Mouse (Mus musculus) CH12.LX (cell line): ENCODE measurements around the gene Stxbp3.

Experiments used
- BHLHE40 ChIP-seq: IDR thresholded peaks from 2 replicates; pipeline ENCODE4 v1.6.1; 2011; ENCODE audit warnings: mild to moderate bottlenecking, low read depth, low read length, improper control_type of control experiment
- CTCF ChIP-seq, 2 experiments: IDR thresholded peaks in 1 of 2; conservative IDR thresholded peaks in 1 of 2; 2 replicates each; pipeline ENCODE4 v1.5.1; 2011 to 2012; ENCODE audit warnings: low read depth in 2 of 2, low read length in 2 of 2, improper control_type of control experiment in 1 of 2, inconsistent platforms in 1 of 2, mild to moderate bottlenecking in 1 of 2, moderate library complexity in 1 of 2
- EP300 ChIP-seq: IDR thresholded peaks from 2 replicates; pipeline ENCODE4 v1.6.1; 2011; ENCODE audit warnings: low read length, improper control_type of control experiment
- GABPA ChIP-seq: IDR thresholded peaks from 2 replicates; pipeline ENCODE4 v1.6.1; 2012; ENCODE audit warnings: low read depth, low read length, improper control_type of control experiment, inconsistent platforms; ENCODE audit not compliant: insufficient replicate concordance
- KAT2A ChIP-seq: IDR thresholded peaks from 2 replicates; pipeline ENCODE4 v1.6.1; 2012; ENCODE audit warnings: low read length, improper control_type of control experiment, inconsistent platforms; ENCODE audit not compliant: insufficient replicate concordance
- MAX ChIP-seq: IDR thresholded peaks from 2 replicates; pipeline ENCODE4 v1.6.1; 2011; ENCODE audit warnings: low read length, improper control_type of control experiment
- MEF2A ChIP-seq: IDR thresholded peaks from 2 replicates; pipeline ENCODE4 v1.6.1; 2014; ENCODE audit warnings: low read depth, mild to moderate bottlenecking, inconsistent platforms, low read length, improper control_type of control experiment, borderline replicate concordance
- POLR2A ChIP-seq: IDR thresholded peaks from 2 replicates; pipeline ENCODE4 v1.6.1; 2011; ENCODE audit warnings: low read depth, mild to moderate bottlenecking, improper control_type of control experiment, low read length
- SIN3A ChIP-seq: IDR thresholded peaks from 2 replicates; pipeline ENCODE4 v1.6.1; 2012; ENCODE audit warnings: low read length, improper control_type of control experiment, inconsistent platforms
- SMC3 ChIP-seq: IDR thresholded peaks from 2 replicates; pipeline ENCODE4 v1.6.1; 2011; ENCODE audit warnings: low read depth, low read length, improper control_type of control experiment
- UBTF ChIP-seq: IDR thresholded peaks from 2 replicates; pipeline ENCODE4 v1.6.1; 2012; ENCODE audit warnings: low read depth, mild to moderate bottlenecking, inconsistent platforms, low read length, improper control_type of control experiment, moderate library complexity
- USF1 ChIP-seq: IDR thresholded peaks from 2 replicates; pipeline ENCODE4 v1.6.1; 2014; ENCODE audit warnings: low read depth, mild to moderate bottlenecking, inconsistent platforms, low read length, improper control_type of control experiment
- USF2 ChIP-seq: conservative IDR thresholded peaks from 2 replicates; pipeline ENCODE4 v1.6.1; 2011; ENCODE audit warnings: low read depth, low read length, improper control_type of control experiment
- ZMIZ1 ChIP-seq: IDR thresholded peaks from 2 replicates; pipeline ENCODE4 v1.6.1; 2012; ENCODE audit warnings: low read depth, mild to moderate bottlenecking, inconsistent platforms, low read length, improper control_type of control experiment

- TF ChIP-seq CTCF (conservative IDR thresholded peaks at IDR 0.05 in 1 of 2, IDR thresholded peaks at IDR 0.05 in 1 of 2; ENCODE audit: low read depth in 2 of 2, low read length in 2 of 2) (no peak), MEF2A (no peak), BHLHE40 (no peak), SIN3A (no peak), ZMIZ1 (no peak), USF1 (no peak), EP300 (no peak), POLR2A (no peak), GABPA (no peak), USF2 (no peak), MAX (no peak), KAT2A (no peak), SMC3 (no peak), UBTF (no peak)
Measured at GRCm38 (mm10) chr3:108857124-108857470, 16.8 kb upstream of the Stxbp3 start.
